Mouse (Mus musculus): Measurements from ENCODE around the gene Gm43638. TPM values are rescaled to one million over a fixed set of nuclear protein-coding genes. Genes with fewer than 3 reads are reported as not detected.
"Not testable (repeated sequence)": the region's sequence is repeated elsewhere in the genome, so short reads cannot be mapped to it uniquely, and the experiment has no call there.

Gm43638 gene
- not detected in 2 replicates for polyA plus RNA-seq (2014; fragmentation: Nextera tagmentation; extraction: Ambion mirVana)

GRCm38 (mm10) chr5:87486706-87487105, at the start of gene Gm43638:
Gene Gm43638 (minus strand): TSS chr5:87486806.
- not testable (repeated sequence) for ATAC-seq (ENCODE audit: insufficient number of reproducible peaks, low FRiP score, low TSS enrichment, low read depth); H3K4me2 ChIP-seq (ENCODE audit: low read depth, severe bottlenecking); H3K27me3 ChIP-seq (ENCODE audit: control insufficient read depth, insufficient read depth, low read length); H3K27ac ChIP-seq (replicated peaks; ENCODE audit: low read depth, low read length); H3K9me3 ChIP-seq (ENCODE audit: control insufficient read depth, low read length); H3K9ac ChIP-seq (ENCODE audit: low read length); H3K4me3 ChIP-seq (ENCODE audit: low read depth, low read length); H3K4me1 ChIP-seq (ENCODE audit: control insufficient read depth, insufficient read depth, low read length); DNase-seq (ENCODE audit: low spot score); H3K36me3 ChIP-seq (ENCODE audit: control insufficient read depth, insufficient read depth, low read length)
- WGBS, result 83% methylated on average over 1 of the region's 1 CpGs

GRCm38 (mm10) chr5:87535994-87536644, 49.5 kb upstream of the Gm43638 start:
- Histone ChIP-seq H3K27ac (replicated peaks; ENCODE audit: low read depth, low read length) (no peak overlapping the region), H3K27me3 (ENCODE audit: control insufficient read depth, insufficient read depth, low read length) (no peaks in the 10 kb centered on the region), H3K4me1 (ENCODE audit: control insufficient read depth, insufficient read depth, low read length) (no peaks in the 10 kb centered on the region), H3K4me2 (ENCODE audit: low read depth, severe bottlenecking) (no peak overlapping the region), H3K9me3 (ENCODE audit: control insufficient read depth, low read length) (no peaks in the 10 kb centered on the region), H3K4me3 (ENCODE audit: low read depth, low read length) (no peak overlapping the region), H3K36me3 (ENCODE audit: control insufficient read depth, insufficient read depth, low read length) (no peaks in the 10 kb centered on the region), H3K9ac (ENCODE audit: low read length) (no peak overlapping the region)
- 86% methylated on average over 4 of the region's 4 CpGs for WGBS
- DNase-seq (ENCODE audit: low spot score) (no peak), ATAC-seq (ENCODE audit: insufficient number of reproducible peaks, low FRiP score, low TSS enrichment, low read depth) (no peak)

- Histone ChIP-seq H3K36me3 (ENCODE audit: control insufficient read depth, insufficient read depth, low read length) (no peaks in the 10 kb centered on the region), H3K9ac (ENCODE audit: low read length) (no peak overlapping the region), H3K27ac (replicated peaks; ENCODE audit: low read depth, low read length) (no peak overlapping the region), H3K4me1 (ENCODE audit: control insufficient read depth, insufficient read depth, low read length) (no peaks in the 10 kb centered on the region), H3K9me3 (ENCODE audit: control insufficient read depth, low read length) (no peaks in the 10 kb centered on the region), H3K4me3 (ENCODE audit: low read depth, low read length) (no peak overlapping the region), H3K4me2 (ENCODE audit: low read depth, severe bottlenecking) (no peak overlapping the region), H3K27me3 (ENCODE audit: control insufficient read depth, insufficient read depth, low read length) (no peaks in the 10 kb centered on the region)
- 80% methylated on average over 2 of the region's 2 CpGs for WGBS
- DNase-seq (ENCODE audit: low spot score), result no peak
- no peak for ATAC-seq (ENCODE audit: insufficient number of reproducible peaks, low FRiP score, low TSS enrichment, low read depth)
Observed at GRCm38 (mm10) chr5:87532288-87532687, 45.7 kb upstream of the Gm43638 start.

- 94% methylated on average over 2 of the region's 2 CpGs for WGBS
- not testable (repeated sequence) for H3K36me3 ChIP-seq (ENCODE audit: control insufficient read depth, insufficient read depth, low read length); ATAC-seq (ENCODE audit: insufficient number of reproducible peaks, low FRiP score, low TSS enrichment, low read depth); H3K27ac ChIP-seq (replicated peaks; ENCODE audit: low read depth, low read length); H3K4me2 ChIP-seq (ENCODE audit: low read depth, severe bottlenecking); DNase-seq (ENCODE audit: low spot score); H3K9me3 ChIP-seq (ENCODE audit: control insufficient read depth, low read length); H3K9ac ChIP-seq (ENCODE audit: low read length); H3K4me1 ChIP-seq (ENCODE audit: control insufficient read depth, insufficient read depth, low read length); H3K4me3 ChIP-seq (ENCODE audit: low read depth, low read length); H3K27me3 ChIP-seq (ENCODE audit: control insufficient read depth, insufficient read depth, low read length)
Observed at GRCm38 (mm10) chr5:87523561-87523960, 37.0 kb upstream of the Gm43638 start.

- 72% methylated on average over 4 of the region's 4 CpGs for WGBS
- Histone ChIP-seq H3K4me3 (ENCODE audit: low read depth, low read length) (no peak overlapping the region), H3K4me2 (ENCODE audit: low read depth, severe bottlenecking) (no peak overlapping the region), H3K36me3 (ENCODE audit: control insufficient read depth, insufficient read depth, low read length) (no peaks in the 10 kb centered on the region), H3K9ac (ENCODE audit: low read length) (no peak overlapping the region), H3K4me1 (ENCODE audit: control insufficient read depth, insufficient read depth, low read length) (no peaks in the 10 kb centered on the region), H3K9me3 (ENCODE audit: control insufficient read depth, low read length) (no peaks in the 10 kb centered on the region), H3K27me3 (ENCODE audit: control insufficient read depth, insufficient read depth, low read length) (no peaks in the 10 kb centered on the region), H3K27ac (replicated peaks; ENCODE audit: low read depth, low read length) (no peak overlapping the region)
- DNase-seq (ENCODE audit: low spot score) (no peak), ATAC-seq (ENCODE audit: insufficient number of reproducible peaks, low FRiP score, low TSS enrichment, low read depth) (no peak)
Observed at GRCm38 (mm10) chr5:87505776-87506458, 19.3 kb upstream of the Gm43638 start.

GRCm38 (mm10) chr5:87502687-87503086, 16.1 kb upstream of the Gm43638 start:
- Histone ChIP-seq H3K4me2 (ENCODE audit: low read depth, severe bottlenecking) (no peak overlapping the region), H3K4me1 (ENCODE audit: control insufficient read depth, insufficient read depth, low read length) (no peaks in the 10 kb centered on the region), H3K27me3 (ENCODE audit: control insufficient read depth, insufficient read depth, low read length) (no peaks in the 10 kb centered on the region), H3K9ac (ENCODE audit: low read length) (no peak overlapping the region), H3K9me3 (ENCODE audit: control insufficient read depth, low read length) (no peaks in the 10 kb centered on the region), H3K27ac (replicated peaks; ENCODE audit: low read depth, low read length) (no peak overlapping the region), H3K4me3 (ENCODE audit: low read depth, low read length) (no peak overlapping the region), H3K36me3 (ENCODE audit: control insufficient read depth, insufficient read depth, low read length) (no peaks in the 10 kb centered on the region)
- WGBS, result 71% methylated on average over 1 of the region's 1 CpGs
- DNase-seq (ENCODE audit: low spot score), result no peak
- ATAC-seq (ENCODE audit: insufficient number of reproducible peaks, low FRiP score, low TSS enrichment, low read depth), result no peak

GRCm38 (mm10) chr5:87499341-87499740, 12.7 kb upstream of the Gm43638 start:
- no peaks in the 10 kb centered on the region for H3K27me3 ChIP-seq (ENCODE audit: control insufficient read depth, insufficient read depth, low read length)
- no peak overlapping the region for H3K9ac ChIP-seq (ENCODE audit: low read length)
- no peaks in the 10 kb centered on the region for H3K9me3 ChIP-seq (ENCODE audit: control insufficient read depth, low read length)
- DNase-seq (ENCODE audit: low spot score) (no peak), ATAC-seq (ENCODE audit: insufficient number of reproducible peaks, low FRiP score, low TSS enrichment, low read depth) (no peak)
- no peaks in the 10 kb centered on the region for H3K36me3 ChIP-seq (ENCODE audit: control insufficient read depth, insufficient read depth, low read length)
- no peak overlapping the region for H3K27ac ChIP-seq (replicated peaks; ENCODE audit: low read depth, low read length)
- no peak overlapping the region for H3K4me2 ChIP-seq (ENCODE audit: low read depth, severe bottlenecking)
- H3K4me1 ChIP-seq (ENCODE audit: control insufficient read depth, insufficient read depth, low read length), result no peaks in the 10 kb centered on the region
- no peak overlapping the region for H3K4me3 ChIP-seq (ENCODE audit: low read depth, low read length)

- Histone ChIP-seq H3K36me3 (ENCODE audit: control insufficient read depth, insufficient read depth, low read length) (no peaks in the 10 kb centered on the region), H3K9me3 (ENCODE audit: control insufficient read depth, low read length) (no peaks in the 10 kb centered on the region), H3K27me3 (ENCODE audit: control insufficient read depth, insufficient read depth, low read length) (no peaks in the 10 kb centered on the region), H3K4me1 (ENCODE audit: control insufficient read depth, insufficient read depth, low read length) (no peaks in the 10 kb centered on the region), H3K4me3 (ENCODE audit: low read depth, low read length) (no peak overlapping the region), H3K4me2 (ENCODE audit: low read depth, severe bottlenecking) (no peak overlapping the region), H3K27ac (replicated peaks; ENCODE audit: low read depth, low read length) (no peak overlapping the region), H3K9ac (ENCODE audit: low read length) (no peak overlapping the region)
- no peak for DNase-seq (ENCODE audit: low spot score)
- no peak for ATAC-seq (ENCODE audit: insufficient number of reproducible peaks, low FRiP score, low TSS enrichment, low read depth)
Observed at GRCm38 (mm10) chr5:87498936-87499335, 12.3 kb upstream of the Gm43638 start.

All from limb, embryonic 11.5 days (tissue).